ENCODE assay signal across 7 mouse cellular contexts in genomic region chr12:82415690-82416364, GRCm38 (mm10).
DNase-seq lines count a peak whose midpoint lies in the region; ATAC-seq and TF ChIP-seq lines count a peak whose summit lies in the region.

No protein-coding gene starts in this region.

- H3K79me2 ChIP-seq in heart, adult 2 months (replicated peaks; ENCODE audit: control insufficient read depth, insufficient read depth, low read length) = no peaks in the 10 kb centered on the region

- no peak overlapping the region for H3K9ac ChIP-seq in limb, embryonic 14.5 days (ENCODE audit: low read depth, low read length, severe bottlenecking)
- H3K9ac ChIP-seq in heart, adult 2 months (ENCODE audit: low read depth, low read length) = no peak overlapping the region
- no peak overlapping the region for H3K9ac ChIP-seq in lung, embryonic 14.5 days

- H3K4me2 ChIP-seq in limb, embryonic 14.5 days (replicated peaks; ENCODE audit: low read depth, low read length, severe bottlenecking) = no peak overlapping the region
- no peak overlapping the region for H3K4me2 ChIP-seq in lung, embryonic 14.5 days

- peak overlapping the region; percentile 38; the same call in 1 of the 2 replicates for H3K27ac ChIP-seq in limb, embryonic 14.5 days (replicated peaks; ENCODE audit: low read depth, low read length)
- no peak overlapping the region for H3K27ac ChIP-seq in limb, embryonic 10.5 days
- H3K27ac ChIP-seq in cerebellum, adult 2 months (ENCODE audit: insufficient read depth, low read length) = no peak overlapping the region
- no peak overlapping the region for H3K27ac ChIP-seq in heart, adult 2 months
- no peak overlapping the region for H3K27ac ChIP-seq in lung, embryonic 14.5 days (ENCODE audit: low read depth)

- H3K36me3 ChIP-seq in limb, embryonic 14.5 days (ENCODE audit: control insufficient read depth, insufficient read depth, low read length) = peaks cover 30% of the 10 kb centered on the region
- peaks cover 55% of the 10 kb centered on the region for H3K36me3 ChIP-seq in limb, embryonic 10.5 days
- peaks cover 2% of the 10 kb centered on the region; the same call in 1 of the 2 replicates for H3K36me3 ChIP-seq in heart, adult 2 months (ENCODE audit: control insufficient read depth, insufficient read depth, low read length)
- peaks cover 20% of the 10 kb centered on the region; the same call in 1 of the 2 replicates for H3K36me3 ChIP-seq in lung, embryonic 14.5 days (ENCODE audit: insufficient read depth)

- TF ChIP-seq EP300 in heart, adult 2 months (IDR thresholded peaks at IDR 0.05; ENCODE audit: insufficient read depth, low read depth, low read length) = no peak

- H3K9me3 ChIP-seq in limb, embryonic 14.5 days (ENCODE audit: control insufficient read depth, low read length) = no peaks in the 10 kb centered on the region
- no peaks in the 10 kb centered on the region for H3K9me3 ChIP-seq in limb, embryonic 10.5 days (replicated peaks)
- H3K9me3 ChIP-seq in lung, embryonic 14.5 days (ENCODE audit: low read depth, low read length) = no peaks in the 10 kb centered on the region

- ATAC-seq in limb, embryonic 14.5 days (ENCODE audit: low FRiP score, low read depth) = no peak; the same call in 1 of the 2 replicates
- ATAC-seq in lung, embryonic 14.5 days (ENCODE audit: insufficient read depth) = no peak

- no peak overlapping the region for H3K4me3 ChIP-seq in limb, embryonic 14.5 days (replicated peaks; ENCODE audit: low read length)
- H3K4me3 ChIP-seq in limb, embryonic 10.5 days = no peak overlapping the region
- H3K4me3 ChIP-seq in cerebellum, adult 2 months (replicated peaks; ENCODE audit: insufficient read depth, low read depth, low read length) = no peak overlapping the region
- H3K4me3 ChIP-seq in heart, adult 2 months = no peak overlapping the region
- no peak overlapping the region for H3K4me3 ChIP-seq in lung, embryonic 14.5 days (ENCODE audit: low read depth, low read length)

- no peak for TF ChIP-seq CTCF in cerebellum, adult 2 months (IDR thresholded peaks at IDR 0.05; ENCODE audit: borderline replicate concordance, insufficient read depth, low read depth, low read length)
- peak; percentile 35 for TF ChIP-seq CTCF in heart, adult 2 months (IDR thresholded peaks at IDR 0.05)
- peak; percentile 16; the same call in 1 of the 2 replicates for TF ChIP-seq CTCF in lung, embryonic 14.5 days (IDR thresholded peaks at IDR 0.05; ENCODE audit: low read depth)

- no peak for TF ChIP-seq POLR2A in limb, embryonic 14.5 days (IDR thresholded peaks at IDR 0.05; ENCODE audit: borderline replicate concordance, extremely low read depth, insufficient read depth, insufficient read length)
- TF ChIP-seq POLR2A in cerebellum, adult 2 months (IDR thresholded peaks at IDR 0.05; ENCODE audit: borderline replicate concordance, insufficient read depth, low read length) = no peak
- no peak for TF ChIP-seq POLR2A in heart, adult 2 months (IDR thresholded peaks at IDR 0.05; ENCODE audit: insufficient read depth, low read depth, low read length)

- H3K27me3 ChIP-seq in limb, embryonic 14.5 days (ENCODE audit: control insufficient read depth, insufficient read depth, low read length) = no peaks in the 10 kb centered on the region
- H3K27me3 ChIP-seq in limb, embryonic 10.5 days (ENCODE audit: low read depth, poor library complexity, severe bottlenecking) = no peaks in the 10 kb centered on the region
- H3K27me3 ChIP-seq in cerebellum, adult 2 months (ENCODE audit: control insufficient read depth, insufficient read depth, low read length) = no peaks in the 10 kb centered on the region
- no peaks in the 10 kb centered on the region for H3K27me3 ChIP-seq in heart, adult 2 months (ENCODE audit: control insufficient read depth, insufficient read depth, low read length)
- no peaks in the 10 kb centered on the region for H3K27me3 ChIP-seq in lung, embryonic 14.5 days (ENCODE audit: insufficient read depth, low read length)

- DNase-seq in limb, embryonic 14.5 days (ENCODE audit: low spot score) = peak; percentile 77
- no peak for DNase-seq in limb, embryonic 10.5 days (ENCODE audit: low spot score)
- DNase-seq in cerebellum, adult 2 months = peak; percentile 81 to 89
- peak; percentile 50 to 75 for DNase-seq in heart, adult 2 months
- DNase-seq in lung, embryonic 14.5 days = peak; percentile 27
- DNase-seq in embryo, embryonic 11 days = no peak
- DNase-seq in retina, embryonic 14.5 days (ENCODE audit: low spot score) = no peak

- WGBS in limb, embryonic 14.5 days = 75% methylated on average over 4 of the region's 4 CpGs
- WGBS in limb, embryonic 10.5 days = 90% methylated on average over 4 of the region's 4 CpGs
- 44% methylated on average over 4 of the region's 4 CpGs for WGBS in cerebellum, adult 2 months
- WGBS in heart, adult 2 months = 42% methylated on average over 4 of the region's 4 CpGs
- 58% methylated on average over 4 of the region's 4 CpGs for WGBS in lung, embryonic 14.5 days

- intact Hi-C loops in heart, adult 2 months (cut with DNase I) = no loop called here

- H3K4me1 ChIP-seq in limb, embryonic 14.5 days (ENCODE audit: control insufficient read depth, insufficient read depth, low read length) = peaks cover 12% of the 10 kb centered on the region
- no peaks in the 10 kb centered on the region for H3K4me1 ChIP-seq in limb, embryonic 10.5 days
- peaks cover 18% of the 10 kb centered on the region; the same call in 1 of the 2 replicates for H3K4me1 ChIP-seq in cerebellum, adult 2 months (ENCODE audit: control insufficient read depth, insufficient read depth, low read length)
- H3K4me1 ChIP-seq in heart, adult 2 months (ENCODE audit: control insufficient read depth, insufficient read depth, low read length) = peaks cover 11% of the 10 kb centered on the region
- H3K4me1 ChIP-seq in lung, embryonic 14.5 days (ENCODE audit: insufficient read depth) = peaks cover 6% of the 10 kb centered on the region; the same call in 1 of the 2 replicates

Comparison
In these comparisons a context has a peak if more than half of its experiments do, and no peak if none do; other contexts are left out.
1. DNase-seq: peak in limb, embryonic 14.5 days (single experiment), cerebellum, adult 2 months (2 of 2), heart, adult 2 months (2 of 2) and lung, embryonic 14.5 days (single experiment); none in limb, embryonic 10.5 days (single experiment), embryo, embryonic 11 days (single experiment) and retina, embryonic 14.5 days (single experiment).